Mouse (Mus musculus) T-helper 17 cell (primary cell): Measurements from ENCODE around the gene Slc39a9.

ENCODE experiments used
- in situ Hi-C, 2 experiments: fragments of 300-600 bp; cut with MboI, MseI; formaldehyde crosslinking; loops; 1 replicate in 1 of 2; 2 replicates in 1 of 2; pipeline ENCODE4 v1.15.1; 2025; ENCODE audit warnings: high pct_unique_total_duplicates in 2 of 2

The Slc39a9 gene

GRCm38 (mm10) chr12:80643693-80644505, at the start of gene Slc39a9, which contains the start of gene Erh:
Gene Slc39a9, plus strand, starts transcription at chr12:80643883.
Gene Erh, minus strand, starts transcription at chr12:80644341.
- in situ Hi-C loops = loop anchor here in 1 of 2 experiments (10.0 to 25.0 kb wide), 2 partner anchors 489 to 1782 kb away; partner anchors contain the start of genes Atp6v1d and Eif2s1

- in situ Hi-C loops = no loop called here
Observed at GRCm38 (mm10) chr12:80594141-80594540, 49.5 kb upstream of the Slc39a9 start.

- in situ Hi-C loops = no loop called here
Observed at GRCm38 (mm10) chr12:80594781-80595180, 48.9 kb upstream of the Slc39a9 start.

- in situ Hi-C loops = no loop called here
Observed at GRCm38 (mm10) chr12:80595566-80595965, 48.1 kb upstream of the Slc39a9 start.

GRCm38 (mm10) chr12:80595968-80596367, 47.7 kb upstream of the Slc39a9 start:
- in situ Hi-C loops = no loop called here

GRCm38 (mm10) chr12:80598236-80598635, 45.4 kb upstream of the Slc39a9 start:
- in situ Hi-C loops = no loop called here

GRCm38 (mm10) chr12:80598756-80599155, 44.9 kb upstream of the Slc39a9 start:
- in situ Hi-C loops = no loop called here

- in situ Hi-C loops = loop anchor here in 1 of 2 experiments (10.0 to 25.0 kb wide), 2 partner anchors 417 to 1111 kb away; no protein-coding TSS in a partner anchor
Observed at GRCm38 (mm10) chr12:80601597-80602269, 42.0 kb upstream of the Slc39a9 start.

- in situ Hi-C loops = loop anchor here in 1 of 2 experiments (10.0 to 25.0 kb wide), 2 partner anchors 418 to 1110 kb away; no protein-coding TSS in a partner anchor
Observed at GRCm38 (mm10) chr12:80602432-80602831, 41.3 kb upstream of the Slc39a9 start.

- in situ Hi-C loops = loop anchor here in 1 of 2 experiments (10.0 to 25.0 kb wide), 2 partner anchors 419 to 1109 kb away; no protein-coding TSS in a partner anchor
Observed at GRCm38 (mm10) chr12:80603566-80603965, 40.1 kb upstream of the Slc39a9 start.

- in situ Hi-C loops = loop anchor here in 1 of 2 experiments (10.0 to 25.0 kb wide), 2 partner anchors 419 to 1108 kb away; no protein-coding TSS in a partner anchor
Observed at GRCm38 (mm10) chr12:80604218-80604617, 39.5 kb upstream of the Slc39a9 start.

- in situ Hi-C loops = loop anchor here in 1 of 2 experiments (10.0 to 25.0 kb wide), 2 partner anchors 424 to 1104 kb away; no protein-coding TSS in a partner anchor
Observed at GRCm38 (mm10) chr12:80608576-80608975, 35.1 kb upstream of the Slc39a9 start.

GRCm38 (mm10) chr12:80609928-80610327, 33.8 kb upstream of the Slc39a9 start:
- in situ Hi-C loops = loop anchor here in 1 of 2 experiments (10.0 to 25.0 kb wide), 2 partner anchors 425 to 1102 kb away; no protein-coding TSS in a partner anchor

GRCm38 (mm10) chr12:80612113-80612791, 31.4 kb upstream of the Slc39a9 start:
- in situ Hi-C loops = loop anchor here in 1 of 2 experiments (25.0 kb wide), 1 partner anchor 1100 kb away; no protein-coding TSS in a partner anchor

- in situ Hi-C loops = loop anchor here in 1 of 2 experiments (25.0 kb wide), 1 partner anchor 1097 kb away; no protein-coding TSS in a partner anchor
Observed at GRCm38 (mm10) chr12:80615371-80616257, 28.1 kb upstream of the Slc39a9 start.

GRCm38 (mm10) chr12:80620501-80620900, 23.2 kb upstream of the Slc39a9 start:
- in situ Hi-C loops = loop anchor here in 1 of 2 experiments (25.0 kb wide), 1 partner anchor 1092 kb away; no protein-coding TSS in a partner anchor

GRCm38 (mm10) chr12:80631790-80632189, 11.9 kb upstream of the Slc39a9 start:
- in situ Hi-C loops = loop anchor here in 1 of 2 experiments (25.0 kb wide), 1 partner anchor 1769 kb away; the partner anchor contains the start of genes Atp6v1d and Eif2s1

GRCm38 (mm10) chr12:80642725-80643692, 674 bp upstream of the Slc39a9 start:
- in situ Hi-C loops = loop anchor here in 1 of 2 experiments (10.0 to 25.0 kb wide), 2 partner anchors 488 to 1781 kb away; partner anchors contain the start of genes Atp6v1d and Eif2s1
